Mouse (Mus musculus) liver, postnatal 0 days (tissue): ENCODE results near the gene Ablim1.

Experiments used
- CTCF ChIP-seq: sonication (generic); IDR thresholded peaks from 2 replicates; pipeline ENCODE4 v1.5.1; 2016; ENCODE audit warnings: antibody characterized with exemption, low read depth
- EP300 ChIP-seq: IDR thresholded peaks from 2 replicates; pipeline ENCODE4 v1.6.1; 2016; ENCODE audit warnings: antibody characterized with exemption, low read depth, mild to moderate bottlenecking

DNA sequence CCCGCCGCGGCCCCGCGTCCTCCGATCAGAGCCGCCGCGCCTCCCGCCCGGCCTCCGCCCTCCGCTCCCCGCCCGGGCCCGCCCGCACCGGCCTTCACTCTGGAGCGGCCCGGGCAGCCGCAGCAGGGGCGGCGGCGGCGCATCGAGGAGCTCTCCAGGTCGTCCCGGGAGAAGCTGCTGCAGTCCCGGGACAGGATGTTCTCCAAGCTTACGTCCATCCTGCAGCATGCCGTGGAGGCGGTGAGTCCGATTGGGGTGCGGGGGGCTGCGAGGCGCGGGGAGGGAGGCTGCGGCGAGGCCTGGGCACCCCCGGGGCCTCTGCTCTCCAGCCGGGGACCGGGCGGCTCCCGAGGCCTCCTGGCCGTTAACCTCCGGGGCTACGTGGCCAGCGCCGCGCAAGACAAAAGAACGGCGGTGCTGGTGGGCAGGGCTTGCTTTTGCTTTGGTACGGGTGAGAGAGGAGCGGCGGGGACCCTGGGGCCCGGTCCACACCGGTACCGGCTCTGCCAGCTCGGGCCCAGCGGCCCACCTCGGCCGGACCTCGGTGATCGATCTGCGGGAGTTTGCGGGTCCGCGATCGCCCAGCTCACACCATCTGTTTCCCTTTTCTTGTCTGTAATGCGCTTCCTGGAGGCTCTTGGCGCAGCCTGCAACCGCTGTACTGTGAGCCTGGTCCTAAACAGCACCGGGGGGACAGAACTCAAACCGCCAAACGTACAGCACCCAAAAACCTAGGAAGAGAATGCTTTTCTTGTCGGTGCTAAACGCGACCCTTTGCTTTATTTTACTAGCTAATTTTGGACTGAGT, 46.6 kb upstream of the Ablim1 start:
- TF ChIP-seq CTCF = no peak
- no peak for TF ChIP-seq EP300
